Mouse (Mus musculus) bone marrow macrophage, adult 2 months (primary cell): Measurements from ENCODE around the gene Rcsd1.

Source experiments
- CTCF ChIP-seq: IDR thresholded peaks from 2 replicates; pipeline ENCODE4 v1.5.1; 2012; ENCODE audit warnings: low read depth, mild to moderate bottlenecking, low read length, moderate library complexity
- POLR2A ChIP-seq: IDR thresholded peaks from 2 replicates; pipeline ENCODE4 v1.6.1; 2012; ENCODE audit warnings: mild to moderate bottlenecking, low read depth, low read length, borderline replicate concordance

GRCm38 (mm10) chr1:165696870-165697269 lies 12.7 kb downstream of the Rcsd1 start:
- TF ChIP-seq POLR2A = no peak
- no peak for TF ChIP-seq CTCF
